Mouse (Mus musculus) 3T3-L1 (cell line): Measurements from ENCODE around the gene Msh5.
"Not testable (repeated sequence)": the region's sequence is repeated elsewhere in the genome, so short reads cannot be mapped to it uniquely, and the experiment has no call there.

Experiments used
- DNase-seq: peaks from one replicate; pipeline ENCODE4 v3.0.0-alpha.2; 2015; ENCODE audit warnings: low read depth, low spot score

Gene Msh5

DNA sequence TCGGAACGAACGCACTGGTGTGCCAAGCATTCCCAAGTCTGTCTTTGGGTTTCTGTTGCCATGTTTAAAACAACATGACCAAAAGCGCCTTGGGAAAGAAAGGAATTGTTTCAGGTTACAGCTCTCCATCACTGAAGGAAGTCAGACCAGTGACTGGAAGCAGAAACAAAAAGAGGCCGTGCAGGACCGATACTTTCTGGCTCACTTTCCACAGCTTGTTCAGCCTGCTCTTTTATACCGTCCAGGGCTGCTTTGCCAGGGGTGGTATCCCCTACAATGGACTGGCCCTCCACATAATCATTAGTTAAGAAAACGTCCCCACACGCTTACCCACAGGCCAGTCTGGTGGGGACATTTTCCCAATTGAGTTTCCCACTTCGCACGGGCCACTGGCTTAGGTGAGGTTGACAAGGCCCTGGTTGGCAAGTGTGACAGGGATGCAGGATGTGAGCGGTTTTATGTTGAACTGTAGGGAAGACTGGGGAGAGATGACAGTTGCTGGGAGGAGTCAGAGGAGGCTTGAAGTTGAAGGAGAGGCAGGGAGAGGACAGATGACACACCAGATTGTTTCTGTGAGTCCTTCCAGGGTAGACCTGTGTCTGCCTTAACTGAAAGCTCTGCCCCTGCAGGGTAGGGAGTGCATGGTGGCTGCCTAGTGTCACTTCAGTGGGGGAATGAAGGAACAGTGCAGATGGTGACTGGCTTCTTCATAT is 44.2 kb downstream of the Msh5 start:
- DNase-seq = peak; percentile 72

DNA sequence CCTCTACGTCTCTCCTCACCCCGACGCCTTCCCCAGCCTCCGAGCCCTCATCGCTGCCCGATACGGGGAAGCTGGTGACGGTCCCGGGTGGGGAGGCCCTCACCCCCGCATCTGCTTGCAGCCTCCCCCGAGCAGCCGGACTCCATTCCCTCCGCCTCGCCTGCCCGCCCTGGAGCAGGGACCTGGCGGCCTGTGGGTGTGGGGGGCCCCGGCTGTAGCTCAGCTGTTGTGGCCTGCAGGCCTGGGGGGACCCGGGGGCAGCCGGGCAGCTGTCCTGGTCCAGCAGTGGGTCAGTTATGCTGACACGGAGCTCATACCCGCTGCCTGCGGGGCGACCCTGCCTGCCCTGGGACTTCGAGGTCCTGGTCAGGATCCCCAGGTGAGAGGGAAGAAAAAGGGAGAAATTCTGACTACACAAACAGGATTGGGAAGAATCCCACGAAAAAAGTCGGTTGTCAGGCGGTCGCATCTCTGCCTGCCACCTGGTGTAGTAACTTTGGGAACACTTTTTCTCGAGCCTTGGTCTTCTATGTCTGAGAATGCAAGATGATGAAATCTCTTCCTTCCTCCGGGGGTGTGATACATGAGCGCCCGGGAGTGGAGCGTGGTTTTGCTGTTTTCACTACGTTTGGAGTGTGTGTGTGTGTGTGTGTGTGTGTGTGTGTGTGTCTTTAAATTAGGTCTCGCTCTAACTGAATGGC is 44.9 kb downstream of the Msh5 start:
- DNase-seq = peak; percentile 71

DNA sequence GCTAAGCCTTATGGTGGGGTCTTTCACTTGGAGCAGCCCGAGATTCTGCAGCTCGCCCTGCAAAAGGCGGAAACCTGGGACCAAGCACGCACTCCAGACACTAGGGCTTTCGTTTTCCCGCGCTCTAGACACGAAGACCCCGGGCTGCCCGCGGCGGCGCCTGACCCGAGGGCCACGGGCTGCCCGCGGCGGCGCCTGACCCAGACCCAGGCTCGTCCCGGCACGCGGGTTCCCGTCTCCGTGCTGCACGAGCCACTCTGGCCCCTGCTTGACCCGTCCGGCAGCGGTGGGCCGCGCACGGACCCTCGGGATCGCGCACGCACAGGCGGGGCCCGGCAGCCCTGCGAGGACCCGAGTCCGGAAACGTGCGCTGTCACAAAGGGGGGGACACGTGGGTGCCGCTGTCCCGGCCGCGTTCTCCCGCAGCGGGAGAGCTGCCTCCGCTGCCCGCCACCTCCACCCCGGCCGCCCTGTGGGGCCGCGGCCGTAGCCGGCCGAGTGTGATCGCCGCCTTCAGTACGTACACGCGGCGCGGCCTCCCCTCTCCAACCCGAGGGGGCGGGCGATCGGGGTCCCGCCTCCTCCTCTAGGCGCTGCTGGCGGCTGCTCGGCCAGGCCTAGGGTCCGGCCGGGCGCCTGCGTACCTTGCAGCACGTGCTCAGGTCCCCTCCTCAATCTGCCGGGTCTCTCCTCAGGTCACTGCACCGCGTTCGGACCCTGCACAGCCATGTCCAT is 45.7 kb downstream of the Msh5 start, which contains the start of gene Vars:
Vars (plus strand) TSS at position 271 of the 735 bp plus-strand sequence.
- DNase-seq = peak; percentile 86

DNA sequence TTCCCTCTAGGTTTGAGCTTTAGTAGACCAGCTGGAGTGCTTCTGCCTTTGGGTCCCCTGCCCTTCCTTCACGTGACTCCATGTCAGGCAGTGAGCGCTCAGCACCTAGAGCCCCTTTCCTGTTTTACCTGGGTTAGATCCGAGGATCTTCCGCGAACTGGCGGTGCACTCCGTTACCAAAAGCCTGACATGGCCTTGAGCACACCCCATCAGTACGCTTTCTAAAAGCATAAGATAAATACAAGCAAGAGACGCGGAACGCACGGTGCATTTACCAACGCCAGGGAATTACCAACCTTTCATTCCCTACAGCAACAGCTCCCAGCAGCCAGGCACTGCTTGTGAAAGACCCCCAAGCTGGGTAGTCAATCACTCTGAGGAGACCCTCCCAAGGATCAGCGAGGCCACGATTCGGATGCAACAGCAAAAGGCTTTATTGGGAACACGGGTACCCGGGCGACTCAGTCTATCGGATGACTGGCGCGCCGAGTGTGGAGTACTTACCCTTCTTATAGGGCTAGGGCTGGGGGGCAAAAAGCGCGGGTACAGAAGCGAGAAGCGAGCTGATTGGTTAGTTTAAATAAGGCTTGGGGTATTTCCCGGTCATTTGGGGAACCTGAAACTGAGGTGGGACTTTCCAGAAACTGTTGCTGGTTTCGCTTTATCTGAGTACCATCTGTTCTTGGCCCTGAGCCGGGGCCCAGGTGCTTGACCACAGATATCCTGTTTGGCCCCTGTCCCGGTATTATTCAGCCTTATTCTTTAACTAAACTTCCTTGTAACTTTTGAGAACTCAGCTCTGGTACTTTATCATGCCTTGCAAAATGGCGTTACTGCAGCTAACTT is 46.5 kb downstream of the Msh5 start:
- DNase-seq = peak; percentile 27

DNA sequence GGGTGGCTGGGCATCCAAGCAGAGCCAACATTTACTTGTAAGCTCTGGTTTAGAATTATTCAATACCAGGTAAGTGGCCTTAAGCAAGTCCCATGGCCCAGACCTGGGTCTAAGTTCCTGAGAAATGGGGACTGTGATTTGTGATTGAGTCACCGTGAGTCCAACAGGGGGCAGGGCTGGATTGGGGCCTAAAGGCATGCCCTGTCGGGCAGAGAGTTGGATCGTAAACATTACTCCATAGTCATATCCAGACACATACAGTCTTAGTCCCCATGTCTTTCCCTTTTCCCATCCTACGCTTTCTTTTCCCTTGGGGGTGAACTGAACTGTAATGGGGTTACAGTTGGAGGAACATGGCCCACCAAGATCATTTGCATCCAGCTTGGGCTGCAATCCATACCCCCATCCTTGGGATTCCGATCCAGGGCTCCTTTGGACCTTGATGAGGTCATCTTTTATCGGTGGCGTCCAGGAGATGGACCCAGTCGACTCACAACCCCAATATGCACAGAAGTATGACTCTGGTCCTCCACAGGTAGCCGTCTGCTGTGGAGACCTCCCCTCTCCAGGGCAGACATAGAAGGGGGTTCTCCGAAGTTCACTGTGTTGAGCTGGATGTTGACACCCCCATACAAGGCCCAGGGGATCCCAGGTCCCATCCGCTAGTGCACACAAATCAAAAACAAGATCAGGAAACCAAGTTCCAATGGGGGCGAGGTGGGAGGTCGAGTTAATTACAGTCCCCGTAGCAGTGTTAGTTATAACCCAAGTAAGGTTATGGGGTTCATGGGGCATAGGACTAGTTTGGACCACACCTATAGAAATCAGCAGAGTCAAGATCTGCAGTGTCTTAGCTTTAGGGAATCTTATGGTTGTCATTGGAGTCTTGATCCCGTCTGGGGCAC is 47.8 kb downstream of the Msh5 start:
- no peak for DNase-seq

DNA sequence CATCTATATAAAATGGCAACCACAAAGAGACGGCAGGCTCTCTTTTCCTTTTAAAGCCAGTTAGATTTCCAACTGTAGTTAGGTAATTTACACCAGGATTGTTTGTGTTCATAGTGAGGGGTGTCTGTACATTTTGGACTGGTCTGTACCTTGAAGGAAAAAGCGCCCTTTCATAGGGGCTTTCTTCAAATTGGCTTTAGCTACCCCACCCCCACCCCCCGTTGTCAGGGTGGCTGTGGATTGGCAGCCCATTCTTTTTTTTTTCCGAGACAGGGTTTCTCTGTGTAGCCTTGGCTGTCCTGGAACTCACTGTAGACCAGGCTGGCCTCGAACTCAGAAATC is 49.4 kb downstream of the Msh5 start:
- DNase-seq = no peak

DNA sequence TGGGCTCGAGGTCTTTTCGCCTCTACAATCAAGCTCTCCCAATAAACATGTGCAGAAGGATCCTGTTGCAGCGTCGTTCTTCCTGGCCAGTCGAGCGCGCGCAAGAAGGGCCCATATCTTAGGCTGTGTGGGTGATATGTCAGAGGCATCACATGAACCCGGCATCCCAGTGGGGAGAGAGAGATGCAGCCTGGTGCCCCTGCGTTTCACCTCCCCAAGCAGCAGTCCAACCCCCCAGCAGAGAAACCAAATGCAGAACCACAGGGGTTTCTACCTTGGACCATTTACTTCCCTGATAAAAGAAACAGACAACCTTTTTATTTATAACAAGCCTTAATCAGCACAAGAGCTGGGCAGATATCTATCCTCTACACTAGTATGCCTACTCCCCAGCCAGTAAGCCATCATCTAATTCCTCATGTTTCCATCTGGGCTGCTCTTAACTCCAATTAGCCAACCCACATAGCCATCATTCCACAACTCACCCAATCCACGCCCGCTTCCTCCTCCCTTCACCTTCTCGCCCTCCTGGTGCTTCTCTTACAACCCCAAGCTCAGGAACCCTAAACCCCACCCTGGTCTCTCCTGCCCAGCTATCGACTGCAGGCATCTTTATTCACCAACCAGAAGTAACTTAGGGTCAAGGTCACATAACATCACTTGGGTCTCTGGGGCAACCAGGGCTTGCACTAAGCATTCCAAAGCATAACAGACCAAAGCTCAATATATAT is 50.0 kb downstream of the Msh5 start:
- no peak for DNase-seq

DNA sequence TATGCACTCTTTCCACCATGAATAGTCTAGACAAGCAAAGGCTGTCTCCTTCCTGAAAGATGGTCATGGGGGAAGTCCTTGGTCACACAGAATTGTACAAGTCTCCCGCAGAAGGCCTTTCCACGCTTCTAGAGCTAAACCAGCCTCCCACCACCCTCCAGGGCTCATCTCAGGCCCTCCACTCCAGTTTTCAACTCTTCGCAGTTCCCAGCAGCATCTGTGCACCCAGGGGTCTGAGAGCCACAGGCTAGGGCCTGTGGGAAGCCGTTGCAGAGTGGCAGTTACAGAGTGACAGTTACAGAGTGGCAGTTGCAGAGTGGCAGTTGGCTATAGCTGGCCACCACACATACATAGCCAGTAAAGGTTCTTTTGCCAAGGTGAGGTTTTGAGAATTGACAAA is 50.6 kb downstream of the Msh5 start:
- DNase-seq = not testable (repeated sequence)

DNA sequence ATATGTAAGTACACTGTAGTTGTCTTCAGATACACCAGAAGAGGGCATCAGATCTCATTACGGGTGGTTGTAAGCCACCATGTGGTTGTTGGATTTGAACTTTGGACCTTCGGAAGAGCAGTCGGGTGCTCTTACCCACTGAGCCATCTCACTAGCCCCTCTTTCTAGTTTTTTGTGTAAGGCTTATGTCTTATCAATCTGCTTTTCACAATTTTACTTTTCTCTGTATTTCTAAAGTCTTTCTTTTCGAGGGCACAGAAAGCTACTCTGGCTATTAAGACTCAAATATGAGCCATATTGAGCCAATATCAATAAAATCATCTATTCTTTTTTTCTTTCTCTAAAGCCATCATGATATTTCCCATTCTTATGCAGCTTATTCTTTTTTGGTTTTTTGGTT is 51.4 kb downstream of the Msh5 start:
- not testable (repeated sequence) for DNase-seq

DNA sequence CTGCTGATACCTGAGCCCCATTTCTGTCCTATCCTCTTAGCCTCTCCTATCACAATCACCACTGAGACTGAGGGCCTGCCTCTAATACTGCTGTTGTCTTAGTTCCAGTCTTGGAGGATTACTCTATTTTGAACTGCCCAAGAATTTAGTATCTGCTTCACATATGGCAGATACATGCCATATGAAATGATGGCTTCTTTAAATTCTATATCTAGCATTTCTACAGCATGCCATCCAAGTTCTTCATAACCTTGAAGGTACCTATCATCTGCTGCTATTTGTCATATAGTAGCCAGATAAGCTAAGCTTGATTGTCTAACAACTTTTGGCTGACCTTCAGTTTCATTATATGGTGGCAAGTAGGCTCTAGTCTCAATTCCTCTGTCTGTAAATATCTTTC is 51.8 kb downstream of the Msh5 start:
- no peak for DNase-seq

DNA sequence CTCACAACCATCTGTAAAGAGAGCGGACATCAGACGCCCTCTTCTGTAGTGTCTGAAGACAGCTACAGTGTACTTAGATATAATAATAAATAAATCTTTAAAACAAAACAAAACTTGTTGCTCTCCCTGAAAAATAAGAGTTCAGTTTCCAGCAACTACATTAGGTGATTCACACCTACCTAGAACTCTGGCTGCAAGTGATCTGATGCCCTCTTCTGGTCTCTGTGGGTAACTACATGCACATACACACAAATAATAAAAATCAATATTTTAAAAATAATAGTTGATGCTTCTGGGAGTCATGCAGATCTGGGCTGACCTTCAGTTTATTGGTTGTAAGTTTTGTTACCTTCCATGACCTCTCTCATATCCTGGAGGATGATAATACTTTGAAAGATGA is 62.3 kb downstream of the Msh5 start:
- peak; percentile 77 for DNase-seq

DNA sequence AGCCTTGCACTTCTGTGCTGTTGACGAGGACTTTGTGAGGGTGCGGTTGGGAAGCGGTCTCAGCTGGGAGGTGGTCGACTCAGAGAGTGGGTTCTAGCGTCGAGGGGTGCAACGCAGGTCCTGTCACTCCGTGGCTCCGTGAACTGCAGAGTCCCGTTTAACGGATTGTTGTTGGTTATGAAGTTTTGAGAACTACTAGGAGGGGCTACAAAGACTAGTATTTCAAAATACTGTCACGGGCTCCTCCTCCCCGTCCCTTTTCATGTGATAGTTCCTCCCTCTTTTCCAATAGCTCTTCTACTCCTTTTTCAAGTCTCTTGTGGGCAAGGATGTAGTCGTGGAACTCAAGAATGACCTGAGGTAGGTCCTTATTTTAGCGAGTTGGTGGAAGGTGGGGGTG is 64.2 kb downstream of the Msh5 start:
- peak; percentile 59 for DNase-seq

DNA sequence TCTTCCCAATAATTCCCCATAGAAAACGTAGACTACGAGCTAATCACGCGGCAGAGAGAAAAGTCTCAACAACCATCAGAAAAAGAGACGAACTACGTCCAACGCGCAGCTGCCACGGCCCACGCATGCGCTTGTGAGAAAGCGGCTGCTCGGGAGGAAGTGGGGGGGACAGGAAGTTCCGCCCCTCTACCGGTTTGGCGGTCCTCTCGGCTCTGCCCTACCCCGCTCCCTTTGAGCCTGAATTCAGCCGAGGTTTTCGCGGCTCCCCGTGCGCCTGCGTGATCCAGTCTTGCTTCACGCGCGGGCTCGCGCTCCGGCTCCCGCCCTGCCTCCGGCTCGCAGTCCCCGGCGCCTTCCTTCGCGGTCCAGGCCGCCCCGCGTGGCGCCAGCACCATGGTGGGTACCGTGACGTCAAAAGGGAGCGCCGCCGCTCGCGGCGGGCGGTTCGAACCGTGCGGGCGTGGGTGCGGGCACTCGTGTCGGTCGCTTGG is 64.8 kb downstream of the Msh5 start, which contains the start of gene Lsm2:
Lsm2 (plus strand) TSS at position 173 of the 491 bp plus-strand sequence.
- DNase-seq = peak; percentile 96

DNA sequence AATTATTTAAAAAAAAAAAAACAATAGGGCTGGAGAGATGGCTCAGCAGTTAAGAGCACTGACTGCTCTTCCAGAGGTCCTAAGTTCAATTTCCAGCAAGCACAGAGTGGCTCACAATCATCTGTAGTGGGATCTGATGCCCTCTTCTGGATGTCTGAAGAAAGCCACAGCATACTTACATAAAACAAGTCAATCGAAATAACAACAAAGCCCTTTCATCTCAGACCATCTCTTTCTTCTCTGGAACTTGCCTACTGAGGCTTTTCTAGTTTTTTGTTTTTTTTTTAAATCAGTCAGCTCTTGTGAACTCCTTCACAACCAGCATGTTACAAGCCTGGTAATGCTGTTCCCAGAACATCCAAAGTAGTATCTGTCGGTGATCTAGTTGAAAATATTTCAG is 65.9 kb downstream of the Msh5 start:
- DNase-seq = peak; percentile 87

DNA sequence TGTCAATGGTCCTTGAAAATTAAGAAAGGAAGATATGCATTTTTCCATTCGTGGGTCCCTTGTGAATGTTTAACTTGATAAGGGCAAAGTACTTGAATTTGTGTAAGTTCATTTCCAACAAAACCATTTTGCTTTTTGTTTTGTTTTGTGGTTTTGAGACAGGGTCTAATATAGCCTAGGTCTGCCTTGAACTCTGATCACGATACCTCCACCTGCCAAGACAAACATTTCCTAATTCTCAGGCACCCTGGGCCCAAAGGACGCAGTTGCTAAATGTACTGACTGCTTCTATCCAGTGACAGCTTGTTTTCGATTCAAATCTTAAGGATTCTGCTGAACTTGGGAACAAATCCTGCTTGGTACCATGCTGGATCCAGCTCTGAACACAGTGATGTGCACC is 66.9 kb downstream of the Msh5 start:
- no peak for DNase-seq
